Mouse (Mus musculus): ENCODE data around the gene Snx9.

Snx9 gene

DNA sequence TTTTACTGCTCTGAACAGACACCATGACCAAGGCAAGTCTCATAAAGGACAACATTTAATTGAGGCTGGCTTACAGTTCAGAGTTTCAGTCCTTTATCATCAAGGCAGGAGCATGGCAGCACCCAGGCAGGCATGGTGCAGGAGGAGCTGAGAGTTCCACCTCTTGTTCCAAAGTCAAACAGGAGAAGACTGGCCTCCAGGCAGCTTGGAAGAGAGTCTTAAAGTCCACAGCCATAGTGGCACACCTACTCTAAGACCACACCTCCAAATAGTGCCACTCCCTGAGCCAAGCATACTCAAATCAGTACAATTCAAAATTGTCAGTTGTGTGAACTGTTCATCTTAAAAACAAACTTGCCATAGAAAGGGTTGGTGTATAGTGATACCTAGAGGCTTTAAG, 14.4 kb downstream of the Snx9 start:
- Histone ChIP-seq H3K4me1 (replicated peaks; ENCODE audit: low read depth, low read length) (peaks cover 30% of the 10 kb centered on the region), H3K4me3 (replicated peaks; ENCODE audit: low read length) (no peak overlapping the region)
- TF ChIP-seq CTCF (conservative IDR thresholded peaks at IDR 0.05; ENCODE audit: low read length): no peak
- TF ChIP-seq NANOG (IDR thresholded peaks at IDR 0.05; ENCODE audit: borderline replicate concordance, low read length): no peak
- no peak for TF ChIP-seq POU5F1 (IDR thresholded peaks at IDR 0.05; ENCODE audit: borderline replicate concordance, low read length)

GRCm38 (mm10) chr17:5856426-5856825, 15.3 kb downstream of the Snx9 start:
- TF ChIP-seq NANOG (IDR thresholded peaks at IDR 0.05; ENCODE audit: borderline replicate concordance, low read length) (no peak), POU5F1 (IDR thresholded peaks at IDR 0.05; ENCODE audit: borderline replicate concordance, low read length) (no peak), CTCF (conservative IDR thresholded peaks at IDR 0.05; ENCODE audit: low read length) (no peak)
- no peaks in the 10 kb centered on the region for H3K9me3 ChIP-seq (ENCODE audit: low read length)

More for the DNA sequence above, 14.4 kb downstream of the Snx9 start:
- Histone ChIP-seq H3K36me3 (ENCODE audit: insufficient read depth, low read length) (no peaks in the 10 kb centered on the region), H3K27me3 (ENCODE audit: insufficient read depth, low read length) (peaks cover 4% of the 10 kb centered on the region; the same call in 1 of the 2 replicates), H3K9me3 (ENCODE audit: low read length) (no peaks in the 10 kb centered on the region)

DNA sequence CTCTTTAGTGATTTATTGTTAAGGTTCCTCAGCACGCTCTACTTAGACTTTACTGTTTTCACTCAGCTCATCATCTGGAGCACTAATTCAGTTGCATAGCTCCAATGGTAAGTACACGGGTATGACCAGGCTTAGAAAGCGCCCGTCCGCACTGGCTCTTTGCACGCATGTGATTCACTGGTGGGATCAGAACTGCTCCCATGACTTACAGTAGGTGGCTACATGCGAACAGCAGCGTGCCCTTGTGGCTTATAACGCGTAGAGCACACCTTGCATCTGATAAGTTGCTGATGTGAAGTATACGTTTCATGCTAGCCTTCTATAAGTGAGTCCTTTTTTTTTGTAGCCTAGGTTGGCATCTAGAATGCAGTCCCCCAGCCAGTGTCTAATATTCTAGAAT, 16.1 kb downstream of the Snx9 start:
- H3K4me3 ChIP-seq (replicated peaks; ENCODE audit: low read length): no peak overlapping the region
- TF ChIP-seq POU5F1 (IDR thresholded peaks at IDR 0.05; ENCODE audit: borderline replicate concordance, low read length): no peak
- TF ChIP-seq CTCF (conservative IDR thresholded peaks at IDR 0.05; ENCODE audit: low read length): no peak
- no peak for TF ChIP-seq NANOG (IDR thresholded peaks at IDR 0.05; ENCODE audit: borderline replicate concordance, low read length)
- H3K27me3 ChIP-seq (ENCODE audit: insufficient read depth, low read length): peaks cover 4% of the 10 kb centered on the region; the same call in 1 of the 2 replicates
- peaks cover 30% of the 10 kb centered on the region for H3K4me1 ChIP-seq (replicated peaks; ENCODE audit: low read depth, low read length)
- H3K9me3 ChIP-seq (ENCODE audit: low read length): no peaks in the 10 kb centered on the region
- no peaks in the 10 kb centered on the region for H3K36me3 ChIP-seq (ENCODE audit: insufficient read depth, low read length)

More at GRCm38 (mm10) chr17:5856426-5856825, 15.3 kb downstream of the Snx9 start:
- H3K36me3 ChIP-seq (ENCODE audit: insufficient read depth, low read length): no peaks in the 10 kb centered on the region
- peaks cover 30% of the 10 kb centered on the region for H3K4me1 ChIP-seq (replicated peaks; ENCODE audit: low read depth, low read length)
- H3K4me3 ChIP-seq (replicated peaks; ENCODE audit: low read length): no peak overlapping the region
- peaks cover 4% of the 10 kb centered on the region; the same call in 1 of the 2 replicates for H3K27me3 ChIP-seq (ENCODE audit: insufficient read depth, low read length)

- no peak for TF ChIP-seq POU5F1 (IDR thresholded peaks at IDR 0.05; ENCODE audit: borderline replicate concordance, low read length)
- TF ChIP-seq NANOG (IDR thresholded peaks at IDR 0.05; ENCODE audit: borderline replicate concordance, low read length): no peak
- no peak for TF ChIP-seq CTCF (conservative IDR thresholded peaks at IDR 0.05; ENCODE audit: low read length)
- Histone ChIP-seq H3K4me1 (replicated peaks; ENCODE audit: low read depth, low read length) (peaks cover 30% of the 10 kb centered on the region), H3K27me3 (ENCODE audit: insufficient read depth, low read length) (no peaks in the 10 kb centered on the region), H3K36me3 (ENCODE audit: insufficient read depth, low read length) (no peaks in the 10 kb centered on the region), H3K9me3 (ENCODE audit: low read length) (no peaks in the 10 kb centered on the region), H3K4me3 (replicated peaks; ENCODE audit: low read length) (no peak overlapping the region)
These were observed 17.1 kb downstream of the Snx9 start for GRCm38 (mm10) chr17:5858209-5858608.

GRCm38 (mm10) chr17:5862285-5862684, 21.2 kb downstream of the Snx9 start:
- Histone ChIP-seq H3K4me1 (replicated peaks; ENCODE audit: low read depth, low read length) (peaks cover 17% of the 10 kb centered on the region), H3K27me3 (ENCODE audit: insufficient read depth, low read length) (no peaks in the 10 kb centered on the region), H3K4me3 (replicated peaks; ENCODE audit: low read length) (no peak overlapping the region), H3K9me3 (ENCODE audit: low read length) (peaks cover 3% of the 10 kb centered on the region; the same call in 1 of the 2 replicates), H3K36me3 (ENCODE audit: insufficient read depth, low read length) (no peaks in the 10 kb centered on the region)
- no peak for TF ChIP-seq POU5F1 (IDR thresholded peaks at IDR 0.05; ENCODE audit: borderline replicate concordance, low read length)

- TF ChIP-seq CTCF (conservative IDR thresholded peaks at IDR 0.05; ENCODE audit: low read length) (no peak), NANOG (IDR thresholded peaks at IDR 0.05; ENCODE audit: borderline replicate concordance, low read length) (no peak), POU5F1 (IDR thresholded peaks at IDR 0.05; ENCODE audit: borderline replicate concordance, low read length) (no peak)
- no peak overlapping the region for H3K4me3 ChIP-seq (replicated peaks; ENCODE audit: low read length)
- H3K36me3 ChIP-seq (ENCODE audit: insufficient read depth, low read length): no peaks in the 10 kb centered on the region
- peaks cover 15% of the 10 kb centered on the region for H3K4me1 ChIP-seq (replicated peaks; ENCODE audit: low read depth, low read length)
- H3K9me3 ChIP-seq (ENCODE audit: low read length): peaks cover 3% of the 10 kb centered on the region; the same call in 1 of the 2 replicates
- no peaks in the 10 kb centered on the region for H3K27me3 ChIP-seq (ENCODE audit: insufficient read depth, low read length)
These were observed 21.7 kb downstream of the Snx9 start for GRCm38 (mm10) chr17:5862869-5863268.

DNA sequence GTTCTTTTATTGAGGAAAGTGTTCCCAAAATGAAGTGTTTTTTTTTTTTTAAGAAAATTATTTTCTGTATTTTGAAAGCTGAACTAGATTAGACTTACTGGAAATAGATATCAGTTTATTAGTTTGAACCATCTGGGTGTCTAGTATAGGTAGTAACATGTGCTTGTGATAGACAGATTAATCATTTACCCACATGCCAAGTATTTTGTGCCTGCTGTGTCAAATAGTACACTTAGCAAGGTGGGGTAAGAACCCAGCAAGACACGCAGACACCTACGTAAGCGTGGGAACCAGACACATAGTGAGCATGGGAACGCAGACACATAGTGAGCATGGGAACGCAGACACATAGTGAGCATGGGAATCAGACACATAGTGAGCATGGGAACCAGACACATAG, 22.6 kb downstream of the Snx9 start:
- no peak for TF ChIP-seq NANOG (IDR thresholded peaks at IDR 0.05; ENCODE audit: borderline replicate concordance, low read length)
- Histone ChIP-seq H3K27me3 (ENCODE audit: insufficient read depth, low read length) (no peaks in the 10 kb centered on the region), H3K4me1 (replicated peaks; ENCODE audit: low read depth, low read length) (peaks cover 11% of the 10 kb centered on the region), H3K4me3 (replicated peaks; ENCODE audit: low read length) (no peak overlapping the region), H3K36me3 (ENCODE audit: insufficient read depth, low read length) (no peaks in the 10 kb centered on the region), H3K9me3 (ENCODE audit: low read length) (peaks cover 3% of the 10 kb centered on the region; the same call in 1 of the 2 replicates)

DNA sequence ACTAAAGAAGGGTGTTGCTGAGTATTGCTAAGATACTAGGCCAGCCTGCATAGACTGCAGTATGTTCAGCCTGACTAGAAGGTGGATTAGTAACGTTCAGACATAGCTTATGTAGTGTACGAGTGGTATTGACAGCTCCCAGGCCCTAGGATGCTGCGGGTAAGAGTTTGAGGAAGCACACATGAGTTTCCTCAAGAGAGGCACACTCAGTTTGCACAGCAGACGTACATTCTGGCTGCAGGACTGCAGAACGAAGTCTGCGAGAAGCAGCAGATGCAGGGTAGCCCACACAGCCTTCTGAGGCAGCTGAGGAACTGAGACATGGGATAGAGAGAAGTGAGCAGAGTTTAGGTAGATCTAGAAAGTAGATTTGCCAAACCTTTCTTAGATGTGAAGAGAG, 26.3 kb downstream of the Snx9 start:
- H3K9me3 ChIP-seq (ENCODE audit: low read length): peaks cover 3% of the 10 kb centered on the region; the same call in 1 of the 2 replicates
- H3K4me3 ChIP-seq (replicated peaks; ENCODE audit: low read length): no peak overlapping the region
- TF ChIP-seq POU5F1 (IDR thresholded peaks at IDR 0.05; ENCODE audit: borderline replicate concordance, low read length) (no peak), NANOG (IDR thresholded peaks at IDR 0.05; ENCODE audit: borderline replicate concordance, low read length) (no peak), CTCF (conservative IDR thresholded peaks at IDR 0.05; ENCODE audit: low read length) (no peak)
- H3K36me3 ChIP-seq (ENCODE audit: insufficient read depth, low read length): no peaks in the 10 kb centered on the region
- peaks cover 22% of the 10 kb centered on the region for H3K4me1 ChIP-seq (replicated peaks; ENCODE audit: low read depth, low read length)
- H3K27me3 ChIP-seq (ENCODE audit: insufficient read depth, low read length): no peaks in the 10 kb centered on the region

- H3K9me3 ChIP-seq (ENCODE audit: low read length): peaks cover 3% of the 10 kb centered on the region; the same call in 1 of the 2 replicates
- H3K4me3 ChIP-seq (replicated peaks; ENCODE audit: low read length): no peak overlapping the region
- peaks cover 29% of the 10 kb centered on the region for H3K4me1 ChIP-seq (replicated peaks; ENCODE audit: low read depth, low read length)
- H3K27me3 ChIP-seq (ENCODE audit: insufficient read depth, low read length): no peaks in the 10 kb centered on the region
- no peaks in the 10 kb centered on the region for H3K36me3 ChIP-seq (ENCODE audit: insufficient read depth, low read length)
- TF ChIP-seq POU5F1 (IDR thresholded peaks at IDR 0.05; ENCODE audit: borderline replicate concordance, low read length): no peak
- TF ChIP-seq NANOG (IDR thresholded peaks at IDR 0.05; ENCODE audit: borderline replicate concordance, low read length): no peak
- TF ChIP-seq CTCF (conservative IDR thresholded peaks at IDR 0.05; ENCODE audit: low read length): no peak
These were observed 27.3 kb downstream of the Snx9 start for GRCm38 (mm10) chr17:5868319-5869031.

All from E14TG2a.4 (cell line).